Mouse (Mus musculus) limb, embryonic 14.5 days (tissue): ENCODE data around the gene Fam107b. TPM values are rescaled to one million over a fixed set of nuclear protein-coding genes. Genes with fewer than 3 reads are reported as not detected.

Source experiments
- ATAC-seq: fragments of 200-750 bp; cut with Nextera tagmentation; 2 replicates; pipeline ENCODE4 v1.8.0; 2017; ENCODE audit warnings: low read depth, moderate number of reproducible peaks, moderate TSS enrichment; ENCODE audit not compliant: low FRiP score
- DNase-seq: peaks from one replicate; pipeline ENCODE4 v3.0.0-alpha.2; 2015; ENCODE audit warnings: low spot score
- H3K27ac ChIP-seq: fragments of 300-500 bp; sonication (generic); replicated peaks from 2 replicates; pipeline ENCODE4 v1.5.1; 2014; ENCODE audit warnings: low read depth, mild to moderate bottlenecking, low read length, moderate library complexity, mixed read lengths
- H3K27me3 ChIP-seq: fragments of 300-500 bp; sonication (generic); 2 replicates; pipeline ENCODE4 v1.6.1; 2014; ENCODE audit warnings: low read length, mixed read lengths; ENCODE audit not compliant: control insufficient read depth, insufficient read depth
- H3K36me3 ChIP-seq: fragments of 300-500 bp; sonication (generic); 2 replicates; pipeline ENCODE4 v1.6.1; 2014; ENCODE audit warnings: mild to moderate bottlenecking, low read length, moderate library complexity, mixed read lengths; ENCODE audit not compliant: control insufficient read depth, insufficient read depth
- H3K4me1 ChIP-seq: fragments of 300-500 bp; sonication (generic); 2 replicates; pipeline ENCODE4 v1.6.1; 2014; ENCODE audit warnings: antibody characterized with exemption, low read length, mixed read lengths; ENCODE audit not compliant: control insufficient read depth, insufficient read depth
- H3K4me2 ChIP-seq: fragments of 300-500 bp; sonication (generic); replicated peaks from 2 replicates; pipeline ENCODE4 v1.6.1; 2014; ENCODE audit warnings: low read depth, mild to moderate bottlenecking, low read length, moderate library complexity; ENCODE audit not compliant: severe bottlenecking
- H3K4me3 ChIP-seq: fragments of 300-500 bp; sonication (generic); replicated peaks from 2 replicates; pipeline ENCODE4 v1.5.1; 2014; ENCODE audit warnings: low read length
- H3K9ac ChIP-seq: fragments of 300-500 bp; sonication (generic); 2 replicates; pipeline ENCODE4 v1.6.1; 2014; ENCODE audit warnings: mild to moderate bottlenecking, low read depth, low read length, moderate library complexity; ENCODE audit not compliant: severe bottlenecking
- H3K9me3 ChIP-seq: fragments of 300-500 bp; sonication (generic); 2 replicates; pipeline ENCODE4 v1.6.1; 2016; ENCODE audit warnings: low read length; ENCODE audit not compliant: control insufficient read depth
- POLR2A ChIP-seq: fragments of 200-500 bp; IDR thresholded peaks from 2 replicates; pipeline ENCODE4 v1.8.0; 2012; ENCODE audit warnings: inconsistent platforms, mild to moderate bottlenecking, moderate library complexity, borderline replicate concordance; ENCODE audit not compliant: insufficient read depth, insufficient read length; ENCODE audit errors: extremely low read depth
- WGBS: fragments of 180-500 bp; shearing (Covaris S2); extraction: QIAGEN DNeasy Blood & Tissue Kit; methylation state at CpG from one replicate; pipeline ENCODE4 v1.1.7; 2014; 5-methylcytosine and 5-hydroxymethylcytosine counted together
- polyA plus RNA-seq, 2 experiments: library from polyadenylated mRNA; depleted of rRNA in 1 of 2; stranded (reverse) in 1 of 2; unstranded in 1 of 2; fragments of >200 nt; fragmentation: Nextera tagmentation in 1 of 2; extraction: Ambion mirVana in 1 of 2; gene quantifications; 2 replicates each; pipeline versions ENCODE4 v1.2.1 to v1.2.3; 2012 to 2014

The Fam107b gene
- polyA plus RNA-seq, 2 experiments: 26.1 to 43.6 TPM

DNA sequence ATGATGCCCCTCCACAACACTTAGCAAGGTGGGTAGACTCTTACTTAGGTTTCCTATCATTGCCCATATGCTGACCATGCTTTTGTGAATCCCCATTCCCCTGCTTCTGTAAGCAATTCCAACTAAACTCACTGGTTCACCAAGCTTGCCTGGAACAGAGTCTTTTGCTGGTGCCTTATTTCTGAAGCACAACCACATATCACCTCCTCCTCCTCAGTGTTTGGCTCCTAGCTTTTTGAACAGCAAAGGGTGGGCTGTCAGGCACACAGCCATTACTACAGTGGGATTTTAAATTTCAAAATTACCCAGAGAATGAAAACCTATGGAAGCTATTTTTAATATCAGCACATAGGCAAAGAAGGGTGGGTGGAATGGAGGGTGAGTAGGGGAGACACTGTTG, 84.3 kb downstream of the Fam107b start:
- H3K9me3 ChIP-seq: no peaks in the 10 kb centered on the region
- DNase-seq (no peak), ATAC-seq (no peak)
- H3K27me3 ChIP-seq: no peaks in the 10 kb centered on the region
- H3K4me1 ChIP-seq: peaks cover 6% of the 10 kb centered on the region
- no peak overlapping the region for H3K4me2 ChIP-seq
- no peak overlapping the region for H3K9ac ChIP-seq
- no peaks in the 10 kb centered on the region for H3K36me3 ChIP-seq
- H3K27ac ChIP-seq: no peak overlapping the region
- no peak for TF ChIP-seq POLR2A
- H3K4me3 ChIP-seq: no peak overlapping the region

DNA sequence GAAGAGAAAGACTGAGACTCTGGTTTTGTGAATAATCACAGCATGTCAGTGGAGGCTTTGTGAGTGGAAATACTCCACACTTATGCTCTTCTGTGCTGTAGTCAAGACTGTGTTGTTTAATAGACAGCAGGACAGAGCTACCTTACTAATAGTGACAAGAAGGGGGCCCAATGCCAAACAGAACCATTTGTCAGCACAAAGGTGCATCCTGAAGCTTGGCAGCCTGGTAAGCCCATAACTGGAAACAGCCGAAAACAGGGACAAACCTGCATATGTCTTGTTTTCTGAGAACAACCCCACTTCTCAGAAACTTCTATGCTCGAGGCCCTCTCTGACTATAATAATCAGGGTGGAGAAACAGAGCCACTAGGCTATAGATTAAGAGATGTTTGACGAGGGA, 85.8 kb downstream of the Fam107b start:
- H3K9me3 ChIP-seq: no peaks in the 10 kb centered on the region
- no peaks in the 10 kb centered on the region for H3K36me3 ChIP-seq
- ATAC-seq (no peak), DNase-seq (no peak)
- H3K27me3 ChIP-seq: no peaks in the 10 kb centered on the region
- no peak overlapping the region for H3K27ac ChIP-seq
- H3K4me3 ChIP-seq: no peak overlapping the region
- H3K4me2 ChIP-seq: no peak overlapping the region
- TF ChIP-seq POLR2A: no peak
- H3K9ac ChIP-seq: no peak overlapping the region
- peaks cover 6% of the 10 kb centered on the region for H3K4me1 ChIP-seq
- 62% methylated on average over 3 of the region's 3 CpGs for WGBS

GRCm38 (mm10) chr2:3656834-3657233, 86.5 kb downstream of the Fam107b start:
- Histone ChIP-seq H3K4me2 (no peak overlapping the region), H3K9ac (no peak overlapping the region), H3K27me3 (no peaks in the 10 kb centered on the region), H3K9me3 (no peaks in the 10 kb centered on the region), H3K4me3 (no peak overlapping the region), H3K4me1 (peaks cover 6% of the 10 kb centered on the region), H3K36me3 (no peaks in the 10 kb centered on the region), H3K27ac (no peak overlapping the region)
- ATAC-seq: no peak
- 90% methylated on average over 6 of the region's 6 CpGs for WGBS
- DNase-seq: no peak
- no peak for TF ChIP-seq POLR2A

DNA sequence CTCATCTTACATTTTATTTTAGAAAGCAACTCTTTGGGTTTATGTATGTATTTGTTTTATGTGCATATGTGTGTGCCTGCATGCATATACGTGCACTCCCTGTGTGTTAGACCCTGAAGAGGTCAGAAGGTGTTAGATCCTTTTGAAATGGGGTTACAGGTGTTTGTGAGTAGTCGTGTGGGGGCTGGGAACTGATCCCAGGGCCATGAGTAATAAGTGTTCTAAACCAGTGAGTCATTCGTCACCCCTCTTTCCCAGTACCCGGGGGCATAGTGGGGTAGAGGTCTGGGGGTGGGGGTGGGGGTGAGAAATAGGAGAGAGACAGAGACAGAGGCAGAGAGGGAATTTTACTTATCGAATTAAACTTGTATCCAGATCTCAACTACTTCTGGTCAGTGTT, 87.1 kb downstream of the Fam107b start:
- no peaks in the 10 kb centered on the region for H3K36me3 ChIP-seq
- no peak for ATAC-seq
- WGBS: 77% methylated on average over 5 of the region's 5 CpGs
- TF ChIP-seq POLR2A: no peak
- no peak overlapping the region for H3K4me3 ChIP-seq
- no peak for DNase-seq
- H3K9me3 ChIP-seq: no peaks in the 10 kb centered on the region
- H3K9ac ChIP-seq: no peak overlapping the region
- H3K27ac ChIP-seq: no peak overlapping the region
- peaks cover 6% of the 10 kb centered on the region for H3K4me1 ChIP-seq
- H3K27me3 ChIP-seq: no peaks in the 10 kb centered on the region
- no peak overlapping the region for H3K4me2 ChIP-seq

DNA sequence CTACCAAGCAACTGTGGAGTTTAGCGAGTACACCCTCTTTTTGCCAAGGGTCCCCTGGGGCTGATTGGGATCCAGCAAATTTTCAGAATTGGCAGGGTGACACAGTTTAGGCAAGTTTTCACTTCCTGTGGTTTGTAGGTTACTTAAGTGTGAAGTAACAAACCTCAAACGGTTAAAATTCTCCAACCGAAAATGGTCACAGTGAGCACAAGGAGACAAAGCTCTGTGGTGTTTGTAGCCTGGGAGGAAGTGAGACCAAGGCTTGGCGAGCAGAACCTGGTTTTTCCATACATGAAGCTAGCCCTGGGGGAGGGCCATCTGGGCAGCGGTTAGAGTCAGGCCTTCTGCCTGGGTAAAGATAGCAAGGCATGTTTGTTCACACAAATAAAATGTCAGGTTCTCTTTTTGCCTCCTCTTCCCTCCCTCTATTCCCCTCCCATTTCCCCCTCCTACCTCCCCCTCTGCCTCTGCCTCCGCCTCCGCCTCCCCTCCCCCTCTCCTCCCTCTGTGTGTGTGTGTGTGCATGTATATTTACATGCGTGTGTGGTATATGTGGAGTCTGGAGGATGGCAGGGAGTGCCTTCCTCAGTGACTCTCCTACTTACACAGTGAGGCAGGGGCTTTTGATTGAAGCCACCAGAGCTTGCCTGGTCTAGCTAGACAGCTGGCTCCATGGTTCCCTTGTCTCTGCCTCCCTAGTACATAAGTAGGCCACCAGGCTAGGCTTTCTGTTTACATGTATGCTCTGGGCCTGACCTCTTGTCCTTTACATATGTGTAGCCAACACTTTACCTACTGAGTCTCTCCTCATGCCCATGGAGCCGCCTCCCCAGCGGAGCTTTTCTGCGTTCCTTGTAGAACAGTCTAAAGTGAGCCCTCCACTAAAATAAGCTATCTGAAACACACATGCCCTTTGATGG, 87.8 kb downstream of the Fam107b start:
- no peaks in the 10 kb centered on the region for H3K27me3 ChIP-seq
- ATAC-seq (no peak), DNase-seq (no peak)
- no peak overlapping the region for H3K4me2 ChIP-seq
- H3K36me3 ChIP-seq: no peaks in the 10 kb centered on the region
- peaks cover 6% of the 10 kb centered on the region for H3K4me1 ChIP-seq
- H3K4me3 ChIP-seq: no peak overlapping the region
- no peak for TF ChIP-seq POLR2A
- WGBS: 60% methylated on average over 11 of the region's 11 CpGs
- no peak overlapping the region for H3K27ac ChIP-seq
- H3K9ac ChIP-seq: no peak overlapping the region
- no peaks in the 10 kb centered on the region for H3K9me3 ChIP-seq
